Mouse (Mus musculus): ENCODE data around the gene Ebi3. TPM values are rescaled to one million over a fixed set of nuclear protein-coding genes. Genes with fewer than 3 reads are reported as not detected.

Gene Ebi3
- polyA plus RNA-seq, 1 experiment from 2014 or later: 2.2 TPM

- Histone ChIP-seq H3K9ac (replicated peaks; ENCODE audit: low read length) (no peak overlapping the region), H3K27ac (replicated peaks; ENCODE audit: low read depth, low read length) (no peak overlapping the region), H3K4me2 (ENCODE audit: low read depth, low read length) (peak overlapping the region; percentile 27; the same call in 1 of the 2 replicates), H3K4me1 (ENCODE audit: control insufficient read depth, insufficient read depth, low read length) (no peaks in the 10 kb centered on the region), H3K27me3 (ENCODE audit: control insufficient read depth, insufficient read depth, low read length) (peaks cover 2% of the 10 kb centered on the region; the same call in 1 of the 2 replicates), H3K36me3 (replicated peaks; ENCODE audit: control insufficient read depth, insufficient read depth, low read depth, low read length) (no peaks in the 10 kb centered on the region; the same call in 1 of the 2 replicates), H3K4me3 (ENCODE audit: low read depth, low read length) (peak overlapping the region; percentile 54), H3K9me3 (replicated peaks; ENCODE audit: control insufficient read depth, low read length) (no peaks in the 10 kb centered on the region)
- ATAC-seq (replicated peaks; ENCODE audit: insufficient number of reproducible peaks, low FRiP score, low TSS enrichment, low read depth): no peak
- DNase-seq (ENCODE audit: low spot score): no peak
- 77% methylated on average over 10 of the region's 10 CpGs for WGBS
Measured at GRCm38 (mm10) chr17:55959946-55960740, 7.7 kb downstream of the Ebi3 start.

- ATAC-seq (replicated peaks; ENCODE audit: insufficient number of reproducible peaks, low FRiP score, low TSS enrichment, low read depth): no peak
- Histone ChIP-seq H3K9ac (replicated peaks; ENCODE audit: low read length) (no peak overlapping the region), H3K27me3 (ENCODE audit: control insufficient read depth, insufficient read depth, low read length) (0 out of 2 replicates have a peak, but pooled peaks cover 2% of the 10 kb centered on the region), H3K4me2 (ENCODE audit: low read depth, low read length) (no peak overlapping the region), H3K36me3 (replicated peaks; ENCODE audit: control insufficient read depth, insufficient read depth, low read depth, low read length) (no peaks in the 10 kb centered on the region; the same call in 1 of the 2 replicates), H3K4me3 (ENCODE audit: low read depth, low read length) (no peak overlapping the region), H3K4me1 (ENCODE audit: control insufficient read depth, insufficient read depth, low read length) (no peaks in the 10 kb centered on the region), H3K9me3 (replicated peaks; ENCODE audit: control insufficient read depth, low read length) (no peaks in the 10 kb centered on the region), H3K27ac (replicated peaks; ENCODE audit: low read depth, low read length) (no peak overlapping the region)
- no peak for DNase-seq (ENCODE audit: low spot score)
Measured at GRCm38 (mm10) chr17:55960791-55961190, 8.4 kb downstream of the Ebi3 start.

DNA sequence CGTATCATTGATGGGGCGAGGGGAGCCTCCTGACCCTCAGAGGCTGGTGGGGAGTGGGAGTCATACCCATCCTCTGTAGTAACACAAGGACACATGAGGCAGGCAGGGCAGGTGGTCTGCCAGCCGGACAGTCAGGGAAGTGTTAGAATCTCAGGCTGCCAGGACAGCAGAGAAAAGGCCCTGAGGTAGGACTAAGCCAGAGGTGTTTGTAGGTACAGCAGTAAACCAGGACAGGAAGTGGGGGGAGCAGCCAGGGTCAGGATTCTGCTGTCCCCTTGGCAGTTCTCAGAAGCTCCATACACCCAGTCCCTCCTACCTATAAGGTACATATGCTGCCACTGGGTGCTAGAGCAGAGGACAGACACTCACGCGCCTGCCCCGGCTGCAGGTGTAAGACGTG, 9.2 kb downstream of the Ebi3 start:
- no peak overlapping the region for H3K27ac ChIP-seq (replicated peaks; ENCODE audit: low read depth, low read length)
- H3K36me3 ChIP-seq (replicated peaks; ENCODE audit: control insufficient read depth, insufficient read depth, low read depth, low read length): no peaks in the 10 kb centered on the region; the same call in 1 of the 2 replicates
- WGBS: 91% methylated on average over 7 of the region's 7 CpGs
- no peak overlapping the region for H3K4me3 ChIP-seq (ENCODE audit: low read depth, low read length)
- DNase-seq (ENCODE audit: low spot score): no peak
- no peak overlapping the region for H3K9ac ChIP-seq (replicated peaks; ENCODE audit: low read length)
- H3K9me3 ChIP-seq (replicated peaks; ENCODE audit: control insufficient read depth, low read length): no peaks in the 10 kb centered on the region
- H3K27me3 ChIP-seq (ENCODE audit: control insufficient read depth, insufficient read depth, low read length): 0 out of 2 replicates have a peak, but pooled peaks cover under 1% of the 10 kb centered on the region
- no peak for ATAC-seq (replicated peaks; ENCODE audit: insufficient number of reproducible peaks, low FRiP score, low TSS enrichment, low read depth)
- H3K4me2 ChIP-seq (ENCODE audit: low read depth, low read length): no peak overlapping the region
- no peaks in the 10 kb centered on the region for H3K4me1 ChIP-seq (ENCODE audit: control insufficient read depth, insufficient read depth, low read length)

DNA sequence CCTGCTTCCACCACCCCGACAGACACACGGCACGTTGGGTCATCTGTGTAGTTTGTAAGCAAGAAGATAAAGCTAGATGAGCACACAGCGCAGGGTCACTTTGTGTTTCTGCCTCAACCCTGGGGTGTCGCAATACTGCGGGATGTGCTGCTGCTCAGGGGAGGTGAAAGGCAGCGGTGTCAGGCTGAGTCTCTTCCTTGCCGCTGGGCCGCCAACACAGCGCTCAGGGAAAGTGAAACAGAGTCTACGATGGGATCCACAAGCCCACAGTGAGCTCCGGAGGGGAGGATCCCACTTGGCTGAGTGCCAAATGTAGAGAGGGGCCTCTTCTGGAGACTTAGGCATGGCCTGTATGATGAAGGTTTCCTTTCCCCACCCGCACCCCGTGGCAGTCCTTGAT, 10.7 kb downstream of the Ebi3 start:
- no peak overlapping the region for H3K9ac ChIP-seq (replicated peaks; ENCODE audit: low read length)
- 87% methylated on average over 14 of the region's 14 CpGs for WGBS
- no peak overlapping the region for H3K27ac ChIP-seq (replicated peaks; ENCODE audit: low read depth, low read length)
- no peaks in the 10 kb centered on the region for H3K27me3 ChIP-seq (ENCODE audit: control insufficient read depth, insufficient read depth, low read length)
- no peak overlapping the region for H3K4me2 ChIP-seq (ENCODE audit: low read depth, low read length)
- H3K9me3 ChIP-seq (replicated peaks; ENCODE audit: control insufficient read depth, low read length): no peaks in the 10 kb centered on the region
- H3K4me3 ChIP-seq (ENCODE audit: low read depth, low read length): no peak overlapping the region
- ATAC-seq (replicated peaks; ENCODE audit: insufficient number of reproducible peaks, low FRiP score, low TSS enrichment, low read depth): no peak
- H3K36me3 ChIP-seq (replicated peaks; ENCODE audit: control insufficient read depth, insufficient read depth, low read depth, low read length): no peaks in the 10 kb centered on the region; the same call in 1 of the 2 replicates
- no peaks in the 10 kb centered on the region for H3K4me1 ChIP-seq (ENCODE audit: control insufficient read depth, insufficient read depth, low read length)
- DNase-seq (ENCODE audit: low spot score): no peak

DNA sequence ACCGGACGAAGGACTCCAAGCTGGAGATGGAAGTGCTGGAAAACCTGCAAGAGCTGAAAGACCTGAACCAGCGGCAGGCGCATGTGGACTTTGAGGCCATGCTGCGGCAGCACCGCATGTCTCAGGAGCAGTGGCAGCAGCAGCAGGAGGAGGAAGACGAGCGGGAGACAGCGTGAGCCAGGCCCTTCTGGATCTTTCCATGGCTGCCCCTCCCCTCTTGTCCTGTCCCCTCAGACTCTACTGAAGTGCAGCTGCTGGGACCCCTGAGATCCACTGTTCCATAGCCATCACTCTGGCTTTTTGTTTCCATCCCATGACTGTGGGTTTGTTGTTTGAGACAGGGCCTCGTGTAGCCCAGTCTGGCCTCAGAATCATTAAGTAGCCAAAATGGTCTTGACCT, 12.1 kb downstream of the Ebi3 start:
- 0 out of 2 replicates have a peak, but pooled peaks cover 2% of the 10 kb centered on the region for H3K4me1 ChIP-seq (ENCODE audit: control insufficient read depth, insufficient read depth, low read length)
- no peak overlapping the region for H3K4me2 ChIP-seq (ENCODE audit: low read depth, low read length)
- H3K36me3 ChIP-seq (replicated peaks; ENCODE audit: control insufficient read depth, insufficient read depth, low read depth, low read length): no peaks in the 10 kb centered on the region; the same call in 1 of the 2 replicates
- ATAC-seq (replicated peaks; ENCODE audit: insufficient number of reproducible peaks, low FRiP score, low TSS enrichment, low read depth) (no peak), DNase-seq (ENCODE audit: low spot score) (no peak)
- no peak overlapping the region for H3K4me3 ChIP-seq (ENCODE audit: low read depth, low read length)
- WGBS: 90% methylated on average over 10 of the region's 10 CpGs
- no peak overlapping the region for H3K9ac ChIP-seq (replicated peaks; ENCODE audit: low read length)
- no peak overlapping the region for H3K27ac ChIP-seq (replicated peaks; ENCODE audit: low read depth, low read length)
- H3K27me3 ChIP-seq (ENCODE audit: control insufficient read depth, insufficient read depth, low read length): no peaks in the 10 kb centered on the region
- H3K9me3 ChIP-seq (replicated peaks; ENCODE audit: control insufficient read depth, low read length): no peaks in the 10 kb centered on the region

DNA sequence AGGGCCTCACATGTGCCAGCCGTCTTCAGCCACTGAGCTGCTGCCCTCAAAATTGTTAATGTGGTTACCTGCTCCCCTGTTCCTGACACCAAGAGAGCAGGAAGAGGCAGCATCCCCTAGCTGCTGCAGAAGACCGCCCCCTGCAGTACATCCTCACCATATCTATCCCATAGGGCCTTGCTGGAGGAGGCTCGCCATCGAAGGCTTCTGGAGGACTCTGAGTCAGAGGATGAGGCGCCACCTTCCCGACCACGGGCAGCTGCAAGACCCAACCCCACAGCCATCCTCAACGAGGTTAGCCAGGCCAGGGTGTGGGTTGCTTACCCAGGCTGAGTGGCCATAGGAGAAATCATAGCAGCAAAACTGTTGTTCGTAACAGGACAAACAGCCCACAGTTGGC, 12.6 kb downstream of the Ebi3 start:
- Histone ChIP-seq H3K9me3 (replicated peaks; ENCODE audit: control insufficient read depth, low read length) (no peaks in the 10 kb centered on the region), H3K36me3 (replicated peaks; ENCODE audit: control insufficient read depth, insufficient read depth, low read depth, low read length) (no peaks in the 10 kb centered on the region; the same call in 1 of the 2 replicates), H3K4me3 (ENCODE audit: low read depth, low read length) (no peak overlapping the region), H3K27me3 (ENCODE audit: control insufficient read depth, insufficient read depth, low read length) (no peaks in the 10 kb centered on the region), H3K9ac (replicated peaks; ENCODE audit: low read length) (no peak overlapping the region), H3K4me2 (ENCODE audit: low read depth, low read length) (no peak overlapping the region), H3K4me1 (ENCODE audit: control insufficient read depth, insufficient read depth, low read length) (0 out of 2 replicates have a peak, but pooled peaks cover 2% of the 10 kb centered on the region), H3K27ac (replicated peaks; ENCODE audit: low read depth, low read length) (no peak overlapping the region)
- ATAC-seq (replicated peaks; ENCODE audit: insufficient number of reproducible peaks, low FRiP score, low TSS enrichment, low read depth) (no peak), DNase-seq (ENCODE audit: low spot score) (no peak)
- WGBS: 87% methylated on average over 9 of the region's 9 CpGs

- Histone ChIP-seq H3K9ac (replicated peaks; ENCODE audit: low read length) (no peak overlapping the region), H3K27me3 (ENCODE audit: control insufficient read depth, insufficient read depth, low read length) (peaks cover 3% of the 10 kb centered on the region; the same call in 1 of the 2 replicates), H3K9me3 (replicated peaks; ENCODE audit: control insufficient read depth, low read length) (no peaks in the 10 kb centered on the region), H3K27ac (replicated peaks; ENCODE audit: low read depth, low read length) (no peak overlapping the region), H3K4me3 (ENCODE audit: low read depth, low read length) (no peak overlapping the region), H3K36me3 (replicated peaks; ENCODE audit: control insufficient read depth, insufficient read depth, low read depth, low read length) (no peaks in the 10 kb centered on the region; the same call in 1 of the 2 replicates), H3K4me2 (ENCODE audit: low read depth, low read length) (no peak overlapping the region), H3K4me1 (ENCODE audit: control insufficient read depth, insufficient read depth, low read length) (peaks cover 2% of the 10 kb centered on the region)
- no peak for ATAC-seq (replicated peaks; ENCODE audit: insufficient number of reproducible peaks, low FRiP score, low TSS enrichment, low read depth)
- WGBS: 90% methylated on average over 4 of the region's 4 CpGs
- no peak for DNase-seq (ENCODE audit: low spot score)
Measured at GRCm38 (mm10) chr17:55967186-55967585, 14.7 kb downstream of the Ebi3 start.

DNA sequence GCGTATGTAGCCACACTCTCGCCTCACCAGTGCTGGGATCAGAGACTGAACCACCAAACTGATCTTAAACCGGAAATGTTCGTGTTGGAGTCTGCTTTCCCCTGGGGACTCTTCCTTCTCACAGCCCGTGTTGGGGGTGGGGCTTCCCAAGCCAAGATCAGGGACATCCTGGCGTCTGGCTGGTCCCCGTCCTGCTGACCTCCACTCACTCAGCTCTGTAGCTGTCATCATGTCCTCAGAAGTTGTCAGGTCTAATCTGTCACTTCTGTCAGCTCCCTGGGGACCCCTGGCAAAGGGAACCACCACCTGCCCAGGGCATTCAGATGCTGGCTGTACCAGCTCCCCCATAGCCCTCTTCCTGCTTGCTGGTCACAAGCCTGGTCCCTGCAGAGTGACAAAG, 15.8 kb downstream of the Ebi3 start:
- peaks cover 2% of the 10 kb centered on the region for H3K4me1 ChIP-seq (ENCODE audit: control insufficient read depth, insufficient read depth, low read length)
- peaks cover 3% of the 10 kb centered on the region; the same call in 1 of the 2 replicates for H3K27me3 ChIP-seq (ENCODE audit: control insufficient read depth, insufficient read depth, low read length)
- no peaks in the 10 kb centered on the region; the same call in 1 of the 2 replicates for H3K36me3 ChIP-seq (replicated peaks; ENCODE audit: control insufficient read depth, insufficient read depth, low read depth, low read length)
- H3K9me3 ChIP-seq (replicated peaks; ENCODE audit: control insufficient read depth, low read length): no peaks in the 10 kb centered on the region
- H3K9ac ChIP-seq (replicated peaks; ENCODE audit: low read length): no peak overlapping the region
- no peak overlapping the region for H3K27ac ChIP-seq (replicated peaks; ENCODE audit: low read depth, low read length)
- ATAC-seq (replicated peaks; ENCODE audit: insufficient number of reproducible peaks, low FRiP score, low TSS enrichment, low read depth) (no peak), DNase-seq (ENCODE audit: low spot score) (no peak)
- WGBS: 47% methylated on average over 7 of the region's 7 CpGs
- H3K4me2 ChIP-seq (ENCODE audit: low read depth, low read length): no peak overlapping the region
- no peak overlapping the region for H3K4me3 ChIP-seq (ENCODE audit: low read depth, low read length)
